Mouse (Mus musculus): ENCODE results near the gene Akap1. TPM values are rescaled to one million over a fixed set of nuclear protein-coding genes. Genes with fewer than 3 reads are reported as not detected.
A peak's percentile ranks its signal among the peaks of the same experiment; 100 is the strongest.

Akap1 gene
- polyA plus RNA-seq, 1 experiment from 2014 or later: 14.2 TPM

DNA sequence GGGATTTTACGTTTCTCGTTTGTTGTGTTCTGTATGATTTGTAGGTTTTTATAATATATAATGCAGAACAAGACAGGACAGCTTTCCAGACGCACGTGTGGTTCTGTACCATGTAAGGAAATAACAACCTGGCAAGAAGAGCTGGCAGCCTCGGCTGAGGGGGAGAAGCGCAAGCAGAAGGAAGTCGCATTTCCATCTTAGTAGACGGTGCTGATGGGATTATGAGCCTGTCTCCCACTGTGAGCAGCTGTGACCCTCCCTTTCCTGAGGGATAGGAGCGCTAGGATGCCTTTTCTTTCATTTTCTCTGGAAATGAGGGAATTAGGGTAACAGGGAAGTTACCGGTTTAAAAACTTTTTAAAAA lies 9.3 kb upstream of the Akap1 start:
- Histone ChIP-seq H3K9ac (replicated peaks) (no peak overlapping the region), H3K4me2 (ENCODE audit: low read depth, low read length) (peak overlapping the region; percentile 62), H3K4me3 (ENCODE audit: low read depth, low read length) (peak overlapping the region; percentile 38), H3K4me1 (ENCODE audit: insufficient read depth) (peaks cover 5% of the 10 kb centered on the region; the same call in 1 of the 2 replicates), H3K9me3 (ENCODE audit: low read length) (no peaks in the 10 kb centered on the region), H3K36me3 (replicated peaks; ENCODE audit: insufficient read depth, low read length) (no peaks in the 10 kb centered on the region), H3K27ac (ENCODE audit: low read depth) (no peak overlapping the region), H3K27me3 (ENCODE audit: insufficient read depth, low read length) (peaks cover 5% of the 10 kb centered on the region; the same call in 1 of the 2 replicates)
- ATAC-seq (no peak), DNase-seq (no peak)
- TF ChIP-seq CTCF (IDR thresholded peaks at IDR 0.05; ENCODE audit: low read depth): no peak
- no peak for TF ChIP-seq EP300 (IDR thresholded peaks at IDR 0.05; ENCODE audit: low read depth)
- 4% methylated on average over 10 of the region's 10 CpGs for WGBS (ENCODE audit: insufficient replicate concordance)

GRCm38 (mm10) chr11:88873027-88873666 lies 8.8 kb upstream of the Akap1 start:
- peaks cover 5% of the 10 kb centered on the region; the same call in 1 of the 2 replicates for H3K27me3 ChIP-seq (ENCODE audit: insufficient read depth, low read length)
- no peak overlapping the region; the same call in 1 of the 2 replicates for H3K9ac ChIP-seq (replicated peaks)
- ATAC-seq (no peak), DNase-seq (no peak)
- peaks cover 5% of the 10 kb centered on the region; the same call in 1 of the 2 replicates for H3K4me1 ChIP-seq (ENCODE audit: insufficient read depth)
- H3K36me3 ChIP-seq (replicated peaks; ENCODE audit: insufficient read depth, low read length): no peaks in the 10 kb centered on the region
- peak overlapping the region; percentile 38 for H3K4me3 ChIP-seq (ENCODE audit: low read depth, low read length)
- no peaks in the 10 kb centered on the region for H3K9me3 ChIP-seq (ENCODE audit: low read length)
- H3K27ac ChIP-seq (ENCODE audit: low read depth): no peak overlapping the region
- peak overlapping the region; percentile 62 for H3K4me2 ChIP-seq (ENCODE audit: low read depth, low read length)
- TF ChIP-seq EP300 (IDR thresholded peaks at IDR 0.05; ENCODE audit: low read depth) (no peak), CTCF (IDR thresholded peaks at IDR 0.05; ENCODE audit: low read depth) (no peak)
- 5% methylated on average over 20 of the region's 20 CpGs for WGBS (ENCODE audit: insufficient replicate concordance)

DNA sequence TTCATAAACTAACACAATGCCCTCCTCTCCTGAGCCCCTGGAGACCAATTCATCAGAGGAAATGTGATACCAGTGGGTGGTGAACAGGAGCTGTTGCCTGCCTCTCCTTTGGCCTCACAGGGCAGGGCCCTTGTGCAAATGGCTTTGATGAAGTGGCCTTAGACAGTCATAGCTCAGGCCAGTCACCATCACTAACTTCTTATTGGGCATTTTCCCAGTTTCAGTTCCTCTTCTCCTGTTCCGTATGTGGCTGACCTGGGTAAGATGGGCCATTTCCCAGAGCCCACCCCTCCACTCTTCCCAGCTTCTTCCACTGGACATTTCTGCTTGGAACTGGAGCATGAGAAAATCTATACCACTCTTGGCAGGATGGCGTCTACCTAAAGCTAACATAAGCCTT lies 5.1 kb upstream of the Akap1 start:
- DNase-seq: no peak
- 41% methylated on average over 2 of the region's 2 CpGs for WGBS (ENCODE audit: insufficient replicate concordance)
- no peak for ATAC-seq
- Histone ChIP-seq H3K4me2 (ENCODE audit: low read depth, low read length) (no peak overlapping the region), H3K4me3 (ENCODE audit: low read depth, low read length) (no peak overlapping the region), H3K36me3 (replicated peaks; ENCODE audit: insufficient read depth, low read length) (no peaks in the 10 kb centered on the region), H3K27ac (ENCODE audit: low read depth) (no peak overlapping the region), H3K27me3 (ENCODE audit: insufficient read depth, low read length) (peaks cover 5% of the 10 kb centered on the region; the same call in 1 of the 2 replicates), H3K4me1 (ENCODE audit: insufficient read depth) (peaks cover 9% of the 10 kb centered on the region), H3K9me3 (ENCODE audit: low read length) (no peaks in the 10 kb centered on the region), H3K9ac (replicated peaks) (no peak overlapping the region)
- TF ChIP-seq CTCF (IDR thresholded peaks at IDR 0.05; ENCODE audit: low read depth) (no peak), EP300 (IDR thresholded peaks at IDR 0.05; ENCODE audit: low read depth) (no peak)

GRCm38 (mm10) chr11:88863904-88864457 lies 405 bp downstream of the Akap1 start:
- Histone ChIP-seq H3K36me3 (replicated peaks; ENCODE audit: insufficient read depth, low read length) (no peaks in the 10 kb centered on the region), H3K9ac (replicated peaks) (peak overlapping the region; percentile 56), H3K27ac (ENCODE audit: low read depth) (peak overlapping the region; percentile 75), H3K4me1 (ENCODE audit: insufficient read depth) (peaks cover 15% of the 10 kb centered on the region), H3K27me3 (ENCODE audit: insufficient read depth, low read length) (no peaks in the 10 kb centered on the region), H3K4me3 (ENCODE audit: low read depth, low read length) (peak overlapping the region; percentile 61), H3K4me2 (ENCODE audit: low read depth, low read length) (peak overlapping the region; percentile 78), H3K9me3 (ENCODE audit: low read length) (no peaks in the 10 kb centered on the region)
- TF ChIP-seq CTCF (IDR thresholded peaks at IDR 0.05; ENCODE audit: low read depth): no peak
- no peak for TF ChIP-seq EP300 (IDR thresholded peaks at IDR 0.05; ENCODE audit: low read depth)
- ATAC-seq (peak; percentile 53), DNase-seq (peak; percentile 67)
- under 1% methylated on average over 43 of the region's 49 CpGs for WGBS (ENCODE audit: insufficient replicate concordance)

DNA sequence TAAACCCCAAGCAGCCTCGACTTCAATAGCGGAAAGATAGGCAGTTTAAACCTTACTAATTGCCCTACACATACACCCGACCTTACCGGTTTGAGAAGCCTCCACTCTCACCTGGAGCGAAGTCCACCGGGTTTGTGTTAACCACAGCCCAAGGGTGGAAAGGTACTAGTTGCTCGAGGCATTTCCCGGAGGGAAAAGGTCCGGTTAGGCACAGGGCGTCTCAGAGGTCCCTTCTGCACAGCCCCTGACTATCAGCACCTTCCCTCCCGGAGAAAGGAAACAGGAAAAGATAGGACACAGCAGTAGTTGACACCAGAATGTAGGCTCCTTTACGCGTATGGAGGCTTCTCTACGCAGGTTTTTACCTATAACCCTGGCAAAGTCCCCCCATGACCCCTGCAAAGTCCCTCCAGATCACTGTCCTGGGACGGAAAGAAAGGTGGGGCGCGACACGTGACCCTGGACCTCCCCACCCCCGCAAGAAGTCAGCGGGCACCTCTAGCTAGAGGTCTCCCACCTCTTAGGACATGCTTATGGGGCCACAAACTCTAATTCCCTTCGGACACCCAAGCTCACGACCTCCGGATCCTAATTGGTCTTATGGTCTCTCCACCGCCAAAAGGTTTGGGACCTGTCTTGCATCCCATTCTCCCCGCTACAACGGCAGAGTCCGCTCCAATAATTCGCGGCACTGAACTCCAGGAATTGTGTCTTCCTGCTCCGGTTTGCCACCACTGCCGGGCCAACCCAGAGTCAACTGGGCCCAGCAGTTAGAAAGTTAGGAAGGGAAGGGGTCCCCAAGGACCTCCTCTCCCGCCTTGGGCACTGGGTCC lies 1.1 kb downstream of the Akap1 start:
- no peaks in the 10 kb centered on the region for H3K27me3 ChIP-seq (ENCODE audit: insufficient read depth, low read length)
- no peak for DNase-seq
- TF ChIP-seq CTCF (IDR thresholded peaks at IDR 0.05; ENCODE audit: low read depth): no peak
- TF ChIP-seq EP300 (IDR thresholded peaks at IDR 0.05; ENCODE audit: low read depth): no peak
- H3K4me1 ChIP-seq (ENCODE audit: insufficient read depth): peaks cover 15% of the 10 kb centered on the region
- ATAC-seq: no peak
- H3K9ac ChIP-seq (replicated peaks): peak overlapping the region; percentile 56
- peak overlapping the region; percentile 78 for H3K4me2 ChIP-seq (ENCODE audit: low read depth, low read length)
- under 1% methylated on average over 32 of the region's 32 CpGs for WGBS (ENCODE audit: insufficient replicate concordance)
- peak overlapping the region; percentile 61 for H3K4me3 ChIP-seq (ENCODE audit: low read depth, low read length)
- H3K9me3 ChIP-seq (ENCODE audit: low read length): no peaks in the 10 kb centered on the region
- peak overlapping the region; percentile 75 for H3K27ac ChIP-seq (ENCODE audit: low read depth)
- H3K36me3 ChIP-seq (replicated peaks; ENCODE audit: insufficient read depth, low read length): no peaks in the 10 kb centered on the region

GRCm38 (mm10) chr11:88862355-88862754 lies 2.0 kb downstream of the Akap1 start:
- no peaks in the 10 kb centered on the region for H3K27me3 ChIP-seq (ENCODE audit: insufficient read depth, low read length)
- ATAC-seq: no peak
- H3K27ac ChIP-seq (ENCODE audit: low read depth): no peak overlapping the region
- peak overlapping the region; percentile 61 for H3K4me3 ChIP-seq (ENCODE audit: low read depth, low read length)
- DNase-seq: no peak
- 59% methylated on average over 2 of the region's 2 CpGs for WGBS (ENCODE audit: insufficient replicate concordance)
- H3K9me3 ChIP-seq (ENCODE audit: low read length): no peaks in the 10 kb centered on the region
- no peak for TF ChIP-seq CTCF (IDR thresholded peaks at IDR 0.05; ENCODE audit: low read depth)
- no peak for TF ChIP-seq EP300 (IDR thresholded peaks at IDR 0.05; ENCODE audit: low read depth)
- H3K9ac ChIP-seq (replicated peaks): peak overlapping the region; percentile 56
- H3K4me1 ChIP-seq (ENCODE audit: insufficient read depth): peaks cover 15% of the 10 kb centered on the region
- H3K36me3 ChIP-seq (replicated peaks; ENCODE audit: insufficient read depth, low read length): no peaks in the 10 kb centered on the region
- H3K4me2 ChIP-seq (ENCODE audit: low read depth, low read length): peak overlapping the region; percentile 78
